Mouse (Mus musculus): ENCODE data around the gene Cd300ld3. TPM values are rescaled to one million over a fixed set of nuclear protein-coding genes. Genes with fewer than 3 reads are reported as not detected.

Cd300ld3 gene
- total and polyA plus RNA-seq, 2 experiments from 2014 or later = not detected

- H3K27ac ChIP-seq (ENCODE audit: low read depth) = no peak overlapping the region
- H3K4me2 ChIP-seq (ENCODE audit: low read depth, low read length) = no peak overlapping the region
- ATAC-seq (ENCODE audit: insufficient read depth, low read depth) (no peak), DNase-seq (ENCODE audit: low spot score) (no peak)
- no peak overlapping the region for H3K4me3 ChIP-seq (ENCODE audit: low read depth, low read length)
- no peak for TF ChIP-seq EP300 (IDR thresholded peaks at IDR 0.05; ENCODE audit: low read depth)
- TF ChIP-seq CTCF (IDR thresholded peaks at IDR 0.05; ENCODE audit: low read depth) = no peak
- no peak overlapping the region for H3K9ac ChIP-seq (replicated peaks; ENCODE audit: low read depth, low read length)
- WGBS = 92% methylated on average over 1 of the region's 1 CpGs
- no peaks in the 10 kb centered on the region for H3K9me3 ChIP-seq (replicated peaks; ENCODE audit: control insufficient read depth, low read length)
- no peaks in the 10 kb centered on the region for H3K36me3 ChIP-seq (replicated peaks; ENCODE audit: control insufficient read depth, insufficient read depth, low read length)
- H3K27me3 ChIP-seq (ENCODE audit: control insufficient read depth, insufficient read depth, low read length) = no peaks in the 10 kb centered on the region
- no peaks in the 10 kb centered on the region for H3K4me1 ChIP-seq (ENCODE audit: control insufficient read depth, insufficient read depth)
Measured at GRCm38 (mm10) chr11:115077436-115077835, 29.2 kb upstream of the Cd300ld3 start.

GRCm38 (mm10) chr11:115075859-115076258 is 27.6 kb upstream of the Cd300ld3 start:
- no peak overlapping the region for H3K9ac ChIP-seq (replicated peaks; ENCODE audit: low read depth, low read length)
- WGBS = 40% methylated on average over 5 of the region's 5 CpGs

GRCm38 (mm10) chr11:115075407-115075806 is 27.2 kb upstream of the Cd300ld3 start:
- TF ChIP-seq EP300 (IDR thresholded peaks at IDR 0.05; ENCODE audit: low read depth) (no peak), CTCF (IDR thresholded peaks at IDR 0.05; ENCODE audit: low read depth) (no peak)
- Histone ChIP-seq H3K27me3 (ENCODE audit: control insufficient read depth, insufficient read depth, low read length) (no peaks in the 10 kb centered on the region), H3K4me2 (ENCODE audit: low read depth, low read length) (no peak overlapping the region), H3K36me3 (replicated peaks; ENCODE audit: control insufficient read depth, insufficient read depth, low read length) (no peaks in the 10 kb centered on the region), H3K9ac (replicated peaks; ENCODE audit: low read depth, low read length) (no peak overlapping the region), H3K4me1 (ENCODE audit: control insufficient read depth, insufficient read depth) (no peaks in the 10 kb centered on the region), H3K27ac (ENCODE audit: low read depth) (no peak overlapping the region), H3K9me3 (replicated peaks; ENCODE audit: control insufficient read depth, low read length) (no peaks in the 10 kb centered on the region), H3K4me3 (ENCODE audit: low read depth, low read length) (no peak overlapping the region)
- DNase-seq (ENCODE audit: low spot score) (no peak), ATAC-seq (ENCODE audit: insufficient read depth, low read depth) (no peak)
- 55% methylated on average over 7 of the region's 7 CpGs for WGBS

More at GRCm38 (mm10) chr11:115075859-115076258, 27.6 kb upstream of the Cd300ld3 start:
- no peak overlapping the region for H3K4me3 ChIP-seq (ENCODE audit: low read depth, low read length)
- no peaks in the 10 kb centered on the region for H3K4me1 ChIP-seq (ENCODE audit: control insufficient read depth, insufficient read depth)
- no peak overlapping the region for H3K4me2 ChIP-seq (ENCODE audit: low read depth, low read length)
- no peak overlapping the region for H3K27ac ChIP-seq (ENCODE audit: low read depth)
- DNase-seq (ENCODE audit: low spot score) = no peak
- H3K9me3 ChIP-seq (replicated peaks; ENCODE audit: control insufficient read depth, low read length) = no peaks in the 10 kb centered on the region
- no peak for TF ChIP-seq EP300 (IDR thresholded peaks at IDR 0.05; ENCODE audit: low read depth)
- no peak for TF ChIP-seq CTCF (IDR thresholded peaks at IDR 0.05; ENCODE audit: low read depth)
- no peak for ATAC-seq (ENCODE audit: insufficient read depth, low read depth)
- no peaks in the 10 kb centered on the region for H3K27me3 ChIP-seq (ENCODE audit: control insufficient read depth, insufficient read depth, low read length)
- no peaks in the 10 kb centered on the region for H3K36me3 ChIP-seq (replicated peaks; ENCODE audit: control insufficient read depth, insufficient read depth, low read length)

DNA sequence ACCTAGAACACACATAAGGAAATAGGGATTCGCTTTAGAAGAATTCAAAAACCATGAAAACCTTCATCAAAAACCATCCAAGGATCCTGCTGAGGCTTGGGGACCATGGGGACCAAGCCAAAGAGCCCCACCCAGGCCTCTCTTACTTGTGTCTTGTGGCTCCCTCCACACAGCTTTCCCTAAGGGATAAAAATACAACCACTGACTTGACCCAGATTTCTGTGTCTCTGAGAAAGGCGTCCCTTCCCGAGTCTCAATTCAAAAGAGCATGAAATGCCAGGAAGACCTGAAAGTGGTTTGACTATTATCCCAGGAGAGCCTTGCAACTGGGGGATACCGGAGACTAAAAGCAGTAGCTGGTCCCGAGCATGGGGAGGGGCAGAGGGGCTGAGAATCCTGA is 24.8 kb upstream of the Cd300ld3 start:
- Histone ChIP-seq H3K4me2 (ENCODE audit: low read depth, low read length) (no peak overlapping the region), H3K9ac (replicated peaks; ENCODE audit: low read depth, low read length) (no peak overlapping the region), H3K27me3 (ENCODE audit: control insufficient read depth, insufficient read depth, low read length) (no peaks in the 10 kb centered on the region), H3K36me3 (replicated peaks; ENCODE audit: control insufficient read depth, insufficient read depth, low read length) (no peaks in the 10 kb centered on the region), H3K4me3 (ENCODE audit: low read depth, low read length) (no peak overlapping the region), H3K27ac (ENCODE audit: low read depth) (no peak overlapping the region), H3K9me3 (replicated peaks; ENCODE audit: control insufficient read depth, low read length) (no peaks in the 10 kb centered on the region), H3K4me1 (ENCODE audit: control insufficient read depth, insufficient read depth) (no peaks in the 10 kb centered on the region)
- WGBS = 64% methylated on average over 5 of the region's 5 CpGs
- TF ChIP-seq CTCF (IDR thresholded peaks at IDR 0.05; ENCODE audit: low read depth) = no peak
- no peak for TF ChIP-seq EP300 (IDR thresholded peaks at IDR 0.05; ENCODE audit: low read depth)
- ATAC-seq (ENCODE audit: insufficient read depth, low read depth) (no peak), DNase-seq (ENCODE audit: low spot score) (no peak)

DNA sequence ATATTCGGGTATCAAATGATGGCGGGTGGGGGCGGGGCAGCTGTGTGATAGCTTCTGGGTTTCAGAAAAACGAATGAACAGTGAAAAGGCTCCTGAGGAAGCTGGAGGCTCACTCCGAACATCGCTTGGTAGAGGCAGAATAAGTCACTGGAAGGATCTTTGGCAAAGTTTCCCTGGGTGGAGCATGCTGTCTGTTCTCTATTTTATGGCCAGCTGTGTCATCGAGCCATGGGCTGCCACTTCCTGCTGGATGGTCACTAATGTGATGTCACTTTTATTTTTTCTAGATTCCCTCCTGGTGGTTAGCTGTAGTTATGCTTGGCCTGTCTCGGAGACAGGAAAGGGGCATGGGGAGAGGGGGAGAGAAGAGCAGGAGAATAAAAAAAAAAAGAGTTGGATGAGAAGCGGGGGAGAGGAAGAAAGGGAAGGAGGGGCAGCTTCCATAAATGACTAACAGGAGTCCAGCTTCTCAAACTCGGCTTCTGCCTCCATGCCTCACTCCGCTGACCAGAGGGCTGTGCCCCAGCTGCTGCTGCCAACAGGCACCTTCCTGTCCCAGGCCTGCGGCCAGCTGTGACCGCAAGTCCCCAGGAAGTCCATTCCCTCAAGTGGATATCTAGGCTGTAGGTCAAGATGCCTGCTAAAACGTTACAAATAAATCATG is 23.6 kb upstream of the Cd300ld3 start:
- 20% methylated on average over 14 of the region's 14 CpGs for WGBS
- Histone ChIP-seq H3K4me2 (ENCODE audit: low read depth, low read length) (peak overlapping the region; percentile 37), H3K4me3 (ENCODE audit: low read depth, low read length) (no peak overlapping the region), H3K4me1 (ENCODE audit: control insufficient read depth, insufficient read depth) (no peaks in the 10 kb centered on the region), H3K9me3 (replicated peaks; ENCODE audit: control insufficient read depth, low read length) (no peaks in the 10 kb centered on the region), H3K27ac (ENCODE audit: low read depth) (peak overlapping the region; percentile 43; the same call in 1 of the 2 replicates), H3K36me3 (replicated peaks; ENCODE audit: control insufficient read depth, insufficient read depth, low read length) (no peaks in the 10 kb centered on the region), H3K27me3 (ENCODE audit: control insufficient read depth, insufficient read depth, low read length) (no peaks in the 10 kb centered on the region), H3K9ac (replicated peaks; ENCODE audit: low read depth, low read length) (no peak overlapping the region)
- DNase-seq (ENCODE audit: low spot score) (peak; percentile 39), ATAC-seq (ENCODE audit: insufficient read depth, low read depth) (peak; percentile 49; the same call in 1 of the 2 replicates)
- TF ChIP-seq EP300 (IDR thresholded peaks at IDR 0.05; ENCODE audit: low read depth) = no peak
- no peak for TF ChIP-seq CTCF (IDR thresholded peaks at IDR 0.05; ENCODE audit: low read depth)
